Mouse (Mus musculus): ENCODE results near the gene Trim67. TPM values are rescaled to one million over a fixed set of nuclear protein-coding genes. Genes with fewer than 3 reads are reported as not detected.
A peak's percentile ranks its signal among the peaks of the same experiment; 100 is the strongest.

Trim67 gene
- total and polyA plus RNA-seq, 3 experiments = 0.05 TPM; not detected in 2

- TF ChIP-seq CTCF (IDR thresholded peaks at IDR 0.05; ENCODE audit: low read depth, low read length) (no peak), GATA2 (IDR thresholded peaks at IDR 0.05; ENCODE audit: borderline replicate concordance, low read depth, low read length) (no peak), GATA1 (IDR thresholded peaks at IDR 0.05; ENCODE audit: borderline replicate concordance, low read length) (no peak), TAL1 (conservative IDR thresholded peaks at IDR 0.05; ENCODE audit: low read depth, low read length) (no peak), POLR2AphosphoS5 (IDR thresholded peaks at IDR 0.05; ENCODE audit: insufficient replicate concordance, low read depth, low read length) (no peak)
- Histone ChIP-seq H3K36me3 (replicated peaks) (no peaks in the 10 kb centered on the region), H3K4me3 (ENCODE audit: low read depth, low read length) (no peak overlapping the region), H3K27me3 (ENCODE audit: insufficient read depth, low read length) (no peaks in the 10 kb centered on the region; the same call in 1 of the 2 replicates), H3K4me1 (ENCODE audit: insufficient read depth, low read depth, low read length) (no peaks in the 10 kb centered on the region), H3K9me3 (replicated peaks) (peaks cover 42% of the 10 kb centered on the region)
- DNase-seq (ENCODE audit: low spot score) (no peak), ATAC-seq (ENCODE audit: extremely low read depth, insufficient number of reproducible peaks, low FRiP score, poor library complexity, severe bottlenecking) (no peak)
These were observed 2.2 kb upstream of the Trim67 start for GRCm38 (mm10) chr8:124790676-124791075.

DNA sequence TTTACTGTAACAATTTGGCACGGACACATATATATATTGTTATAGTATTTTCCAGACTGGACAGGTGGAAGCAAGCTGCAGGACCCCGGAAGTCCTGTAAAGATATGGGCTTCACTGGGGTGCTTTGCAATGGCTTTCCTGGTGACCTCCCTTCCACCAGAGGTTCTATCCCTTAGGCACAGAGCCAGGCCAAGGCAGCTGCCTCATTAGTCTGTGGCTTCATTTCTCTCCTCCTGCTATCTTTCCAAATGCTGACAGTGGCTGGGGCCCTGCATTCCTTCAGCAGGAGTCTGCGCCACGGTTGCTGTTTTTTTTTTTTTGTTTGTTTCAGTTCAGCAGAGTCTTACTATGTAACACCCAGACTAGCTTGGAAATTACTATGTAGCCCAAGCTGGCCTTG is 1.1 kb upstream of the Trim67 start:
- Histone ChIP-seq H3K4me1 (ENCODE audit: insufficient read depth, low read depth, low read length) (no peaks in the 10 kb centered on the region), H3K27me3 (ENCODE audit: insufficient read depth, low read length) (no peaks in the 10 kb centered on the region; the same call in 1 of the 2 replicates), H3K36me3 (replicated peaks) (no peaks in the 10 kb centered on the region), H3K9me3 (replicated peaks) (peaks cover 40% of the 10 kb centered on the region), H3K4me3 (ENCODE audit: low read depth, low read length) (no peak overlapping the region)
- no peak for ATAC-seq (ENCODE audit: extremely low read depth, insufficient number of reproducible peaks, low FRiP score, poor library complexity, severe bottlenecking)
- TF ChIP-seq GATA2 (IDR thresholded peaks at IDR 0.05; ENCODE audit: borderline replicate concordance, low read depth, low read length) = no peak
- no peak for TF ChIP-seq TAL1 (conservative IDR thresholded peaks at IDR 0.05; ENCODE audit: low read depth, low read length)
- TF ChIP-seq CTCF (IDR thresholded peaks at IDR 0.05; ENCODE audit: low read depth, low read length) = no peak
- TF ChIP-seq POLR2AphosphoS5 (IDR thresholded peaks at IDR 0.05; ENCODE audit: insufficient replicate concordance, low read depth, low read length) = no peak
- no peak for DNase-seq (ENCODE audit: low spot score)

GRCm38 (mm10) chr8:124792186-124792585 is 706 bp upstream of the Trim67 start:
- Histone ChIP-seq H3K9me3 (replicated peaks) (peaks cover 40% of the 10 kb centered on the region), H3K4me1 (ENCODE audit: insufficient read depth, low read depth, low read length) (no peaks in the 10 kb centered on the region), H3K4me3 (ENCODE audit: low read depth, low read length) (0 out of 2 replicates have a peak overlapping the region, but pooled peaks have one; percentile 9), H3K27me3 (ENCODE audit: insufficient read depth, low read length) (no peaks in the 10 kb centered on the region; the same call in 1 of the 2 replicates), H3K36me3 (replicated peaks) (no peaks in the 10 kb centered on the region)
- TF ChIP-seq GATA1 (IDR thresholded peaks at IDR 0.05; ENCODE audit: borderline replicate concordance, low read length) = no peak
- no peak for TF ChIP-seq POLR2AphosphoS5 (IDR thresholded peaks at IDR 0.05; ENCODE audit: insufficient replicate concordance, low read depth, low read length)
- no peak for TF ChIP-seq GATA2 (IDR thresholded peaks at IDR 0.05; ENCODE audit: borderline replicate concordance, low read depth, low read length)
- no peak for TF ChIP-seq CTCF (IDR thresholded peaks at IDR 0.05; ENCODE audit: low read depth, low read length)
- TF ChIP-seq TAL1 (conservative IDR thresholded peaks at IDR 0.05; ENCODE audit: low read depth, low read length) = no peak
- ATAC-seq (ENCODE audit: extremely low read depth, insufficient number of reproducible peaks, low FRiP score, poor library complexity, severe bottlenecking) (no peak), DNase-seq (ENCODE audit: low spot score) (no peak)

DNA sequence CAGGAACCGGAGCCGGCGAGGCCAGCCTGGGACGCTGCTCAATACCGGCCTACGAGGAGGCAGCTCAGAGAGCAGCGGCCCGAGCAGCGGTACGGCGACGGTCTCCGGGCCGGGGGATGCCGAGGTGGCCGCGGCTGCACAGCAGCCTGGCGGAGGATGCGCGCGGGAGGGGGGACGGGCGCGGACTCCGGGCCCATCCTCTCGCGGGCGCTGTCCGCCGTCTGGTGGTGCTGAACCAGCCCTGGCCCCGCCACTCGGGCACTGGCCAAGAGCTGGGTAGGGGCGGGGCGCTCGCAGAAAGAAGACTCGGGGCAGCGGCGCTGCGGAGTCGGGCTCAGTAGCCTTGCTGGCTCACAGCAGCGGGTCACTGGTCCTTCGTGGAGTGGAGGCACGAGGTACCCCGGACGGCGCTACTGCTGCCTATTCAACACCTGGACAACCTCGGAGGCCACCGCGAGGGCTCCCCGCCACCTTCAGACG is 320 bp downstream of the Trim67 start:
- H3K36me3 ChIP-seq (replicated peaks) = no peaks in the 10 kb centered on the region
- H3K9me3 ChIP-seq (replicated peaks) = peaks cover 40% of the 10 kb centered on the region
- no peak for TF ChIP-seq TAL1 (conservative IDR thresholded peaks at IDR 0.05; ENCODE audit: low read depth, low read length)
- TF ChIP-seq GATA1 (IDR thresholded peaks at IDR 0.05; ENCODE audit: borderline replicate concordance, low read length) = no peak
- no peak for TF ChIP-seq POLR2AphosphoS5 (IDR thresholded peaks at IDR 0.05; ENCODE audit: insufficient replicate concordance, low read depth, low read length)
- no peak for TF ChIP-seq CTCF (IDR thresholded peaks at IDR 0.05; ENCODE audit: low read depth, low read length)
- TF ChIP-seq GATA2 (IDR thresholded peaks at IDR 0.05; ENCODE audit: borderline replicate concordance, low read depth, low read length) = no peak
- no peak overlapping the region; the same call in 1 of the 2 replicates for H3K4me3 ChIP-seq (ENCODE audit: low read depth, low read length)
- no peaks in the 10 kb centered on the region; the same call in 1 of the 2 replicates for H3K27me3 ChIP-seq (ENCODE audit: insufficient read depth, low read length)
- DNase-seq (ENCODE audit: low spot score) = no peak
- no peak for ATAC-seq (ENCODE audit: extremely low read depth, insufficient number of reproducible peaks, low FRiP score, poor library complexity, severe bottlenecking)
- H3K4me1 ChIP-seq (ENCODE audit: insufficient read depth, low read depth, low read length) = no peaks in the 10 kb centered on the region

DNA sequence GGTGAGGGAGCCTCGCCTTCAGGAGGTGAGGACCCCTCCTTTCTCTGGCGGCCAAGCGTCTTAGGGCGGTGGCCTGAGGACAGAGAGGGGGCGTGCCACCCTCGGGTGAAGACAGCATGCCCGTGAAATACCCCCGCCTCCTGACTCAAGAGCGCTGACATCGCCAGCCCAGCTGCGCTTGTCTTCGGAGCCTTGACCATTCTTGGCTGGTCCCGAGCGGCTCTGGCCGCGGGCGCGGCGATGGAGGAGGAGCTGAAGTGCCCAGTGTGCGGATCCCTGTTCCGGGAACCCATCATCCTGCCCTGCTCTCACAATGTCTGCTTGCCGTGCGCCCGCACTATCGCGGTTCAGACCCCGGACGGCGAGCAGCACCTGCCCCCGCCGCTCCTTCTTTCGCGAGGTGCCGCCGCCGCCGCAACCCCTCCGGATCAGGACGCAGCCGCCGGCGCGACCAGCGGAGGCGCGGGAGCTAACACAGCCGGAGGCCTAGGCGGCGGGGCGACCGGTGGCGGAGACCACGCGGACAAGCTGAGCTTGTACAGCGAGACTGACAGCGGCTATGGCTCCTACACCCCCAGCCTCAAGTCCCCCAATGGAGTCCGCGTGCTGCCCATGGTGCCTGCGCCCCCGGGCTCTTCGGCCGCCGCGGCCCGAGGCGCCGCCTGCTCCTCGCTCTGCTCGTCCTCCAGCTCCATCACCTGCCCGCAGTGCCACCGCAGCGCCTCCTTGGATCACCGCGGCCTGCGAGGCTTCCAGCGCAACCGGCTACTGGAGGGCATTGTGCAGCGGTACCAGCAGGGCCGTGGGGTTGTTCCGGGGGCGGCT is 981 bp downstream of the Trim67 start:
- H3K4me1 ChIP-seq (ENCODE audit: insufficient read depth, low read depth, low read length) = no peaks in the 10 kb centered on the region
- DNase-seq (ENCODE audit: low spot score) = no peak
- H3K27me3 ChIP-seq (ENCODE audit: insufficient read depth, low read length) = no peaks in the 10 kb centered on the region; the same call in 1 of the 2 replicates
- TF ChIP-seq GATA2 (IDR thresholded peaks at IDR 0.05; ENCODE audit: borderline replicate concordance, low read depth, low read length) (no peak), TAL1 (conservative IDR thresholded peaks at IDR 0.05; ENCODE audit: low read depth, low read length) (no peak), CTCF (IDR thresholded peaks at IDR 0.05; ENCODE audit: low read depth, low read length) (no peak), POLR2AphosphoS5 (IDR thresholded peaks at IDR 0.05; ENCODE audit: insufficient replicate concordance, low read depth, low read length) (no peak), GATA1 (IDR thresholded peaks at IDR 0.05; ENCODE audit: borderline replicate concordance, low read length) (no peak)
- no peak for ATAC-seq (ENCODE audit: extremely low read depth, insufficient number of reproducible peaks, low FRiP score, poor library complexity, severe bottlenecking)
- no peaks in the 10 kb centered on the region for H3K36me3 ChIP-seq (replicated peaks)
- peaks cover 40% of the 10 kb centered on the region for H3K9me3 ChIP-seq (replicated peaks)
- H3K4me3 ChIP-seq (ENCODE audit: low read depth, low read length) = peak overlapping the region; percentile 27; the same call in 1 of the 2 replicates

GRCm38 (mm10) chr8:124794486-124794780 is 1.5 kb downstream of the Trim67 start:
- no peak for TF ChIP-seq CTCF (IDR thresholded peaks at IDR 0.05; ENCODE audit: low read depth, low read length)
- TF ChIP-seq GATA2 (IDR thresholded peaks at IDR 0.05; ENCODE audit: borderline replicate concordance, low read depth, low read length) = no peak
- TF ChIP-seq TAL1 (conservative IDR thresholded peaks at IDR 0.05; ENCODE audit: low read depth, low read length) = no peak
- TF ChIP-seq POLR2AphosphoS5 (IDR thresholded peaks at IDR 0.05; ENCODE audit: insufficient replicate concordance, low read depth, low read length) = no peak
- no peak for TF ChIP-seq GATA1 (IDR thresholded peaks at IDR 0.05; ENCODE audit: borderline replicate concordance, low read length)
- Histone ChIP-seq H3K27me3 (ENCODE audit: insufficient read depth, low read length) (no peaks in the 10 kb centered on the region; the same call in 1 of the 2 replicates), H3K4me1 (ENCODE audit: insufficient read depth, low read depth, low read length) (no peaks in the 10 kb centered on the region), H3K9me3 (replicated peaks) (peaks cover 40% of the 10 kb centered on the region), H3K4me3 (ENCODE audit: low read depth, low read length) (peak overlapping the region; percentile 27; the same call in 1 of the 2 replicates), H3K36me3 (replicated peaks) (no peaks in the 10 kb centered on the region)
- DNase-seq (ENCODE audit: low spot score) (no peak), ATAC-seq (ENCODE audit: extremely low read depth, insufficient number of reproducible peaks, low FRiP score, poor library complexity, severe bottlenecking) (no peak)

All from G1E (cell line).